Mouse (Mus musculus) effector memory CD4-positive, alpha-beta T cell, adult 7 months (primary cell): ENCODE data around the gene Fkbp9. TPM values are rescaled to one million over a fixed set of nuclear protein-coding genes. Genes with fewer than 3 reads are reported as not detected.

Source experiments
- polyA plus RNA-seq: library from polyadenylated mRNA; unstranded; fragments of 100-300 nt; shearing (Covaris generic); gene quantifications from one replicate; pipeline ENCODE4 v1.2.1, GENCODE M21; 2017

Fkbp9 gene
- polyA plus RNA-seq, result not detected

DNA sequence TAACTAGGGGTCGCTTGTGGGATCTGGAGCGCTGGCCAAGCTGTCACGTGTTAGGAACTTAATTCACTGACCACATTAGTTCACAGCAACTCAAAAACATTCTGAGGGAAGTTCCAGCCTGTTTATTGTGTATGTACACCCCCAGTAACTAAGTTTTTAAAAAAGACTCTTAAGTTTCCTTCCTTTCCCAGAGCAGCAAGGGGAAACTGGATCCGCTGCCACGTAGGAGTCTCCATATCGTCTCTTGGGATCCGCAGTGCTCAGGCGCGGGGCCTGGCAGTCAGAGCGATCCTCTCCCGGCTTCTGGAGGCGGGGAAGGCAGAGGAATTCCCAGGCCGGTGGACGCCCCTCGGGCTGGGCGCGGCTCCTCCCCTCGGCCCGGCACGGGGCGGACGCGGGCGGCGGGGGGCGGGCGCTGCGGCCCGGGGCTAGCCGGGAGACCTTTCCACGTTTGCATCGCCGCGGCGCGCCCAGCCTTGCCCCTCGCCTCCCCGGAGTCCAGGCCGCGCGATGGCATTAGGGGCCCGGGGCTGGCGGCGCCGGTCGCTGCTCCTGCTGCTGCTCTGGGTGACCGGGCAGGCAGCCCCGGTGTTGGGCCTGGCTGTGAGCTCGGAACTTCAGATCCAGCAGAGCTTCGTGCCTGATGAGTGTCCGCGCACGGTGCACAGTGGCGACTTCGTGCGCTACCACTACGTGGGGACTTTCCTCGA, at the start of gene Fkbp9:
Fkbp9 (plus strand) TSS at position 363 of the 710 bp plus-strand sequence.

DNA sequence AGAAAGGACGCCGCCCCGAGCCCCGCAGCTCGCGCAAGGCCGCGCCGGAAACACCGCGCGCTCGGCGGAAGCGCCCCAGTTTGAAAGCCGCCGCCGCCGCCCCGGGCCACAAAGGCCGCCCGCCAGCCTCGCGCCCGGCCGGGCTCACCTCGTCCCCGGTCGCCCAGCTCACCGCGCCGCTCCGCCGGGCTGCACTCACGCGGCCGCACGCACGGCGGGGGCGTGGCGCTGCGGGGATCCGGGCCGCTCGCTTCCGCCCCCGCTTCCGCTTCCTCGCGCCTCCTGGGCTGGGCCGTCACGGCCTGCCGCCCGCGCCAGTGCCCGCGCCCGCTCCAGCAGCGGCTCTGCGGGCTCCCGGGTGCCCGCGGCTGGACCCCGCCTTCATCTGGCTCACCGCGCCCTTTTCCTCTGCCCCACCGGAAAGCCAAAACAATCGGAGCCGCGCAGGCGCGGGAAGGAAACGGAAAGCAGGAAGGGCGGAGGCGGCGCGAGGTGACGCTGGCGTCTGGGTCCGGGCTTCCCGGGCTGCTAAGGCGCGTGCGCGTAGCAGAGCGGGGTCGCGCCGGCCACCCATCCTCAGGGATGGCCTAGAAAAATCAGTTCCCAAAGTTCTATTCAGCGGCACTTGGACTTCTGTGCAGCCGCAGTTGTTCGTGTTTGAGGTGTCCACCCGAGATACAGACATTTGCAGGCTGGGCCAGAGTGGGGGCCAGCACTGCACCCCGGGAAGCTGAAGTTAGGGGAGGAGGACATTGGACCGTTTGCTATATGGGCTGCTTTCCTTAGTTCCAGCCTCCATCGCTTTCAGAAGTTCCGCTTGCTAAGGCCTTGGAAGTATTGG, 34.3 kb upstream of the Fkbp9 start, which contains the start of gene Kbtbd2:
Kbtbd2 (minus strand) TSS at position 503 of the 841 bp plus-strand sequence.

DNA sequence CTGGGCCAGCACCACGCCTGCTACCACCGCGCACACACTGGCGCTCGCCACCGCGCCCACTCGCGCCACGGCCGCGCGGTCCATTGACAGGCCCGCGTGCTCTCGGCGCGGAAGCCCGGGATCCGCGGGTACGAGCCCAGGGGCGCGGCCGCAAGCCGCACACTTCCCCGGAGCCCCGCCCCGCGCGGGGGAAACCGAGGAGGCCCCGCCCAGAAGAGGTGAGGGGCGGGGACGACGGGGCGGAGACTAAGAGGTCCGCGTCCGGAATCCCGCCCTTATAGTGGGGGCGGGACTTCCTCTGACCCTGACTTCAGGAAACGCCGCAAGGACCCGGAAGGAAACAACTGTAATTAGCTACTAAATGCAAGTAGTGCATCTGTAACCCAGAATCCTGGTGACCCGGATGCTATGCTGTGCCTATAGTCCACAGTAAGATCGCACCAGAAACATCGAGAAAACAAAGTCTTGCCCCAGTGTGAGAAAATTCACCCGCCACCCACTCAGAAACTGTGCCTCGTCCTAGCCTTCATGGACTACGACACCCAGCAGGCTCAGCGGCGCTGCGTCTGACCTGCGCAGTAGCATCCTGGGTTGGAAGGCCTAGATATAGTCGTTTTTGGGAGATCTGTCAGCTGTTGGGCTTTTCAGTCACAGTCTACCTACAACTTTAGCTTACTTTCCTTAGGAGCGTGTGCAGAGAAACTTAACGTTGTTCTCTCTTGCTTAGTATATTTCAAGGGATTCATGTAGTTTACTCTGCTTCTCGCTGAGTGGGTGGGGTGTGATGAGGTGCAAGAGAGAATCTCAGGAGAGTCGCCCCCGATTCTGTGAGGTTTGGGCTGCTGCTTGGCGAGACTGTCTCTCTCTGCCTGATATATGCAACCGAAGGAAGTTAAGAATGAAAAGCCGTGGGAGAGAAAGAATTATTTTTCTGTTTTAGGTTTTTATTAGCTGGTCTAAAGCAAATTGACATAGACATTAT, 92.2 kb downstream of the Fkbp9 start, which contains the start of the genes Nt5c3 and Vmn1r4:
Nt5c3 (minus strand) TSS at position 207 of the 982 bp plus-strand sequence.
Vmn1r4 (plus strand) TSS at position 290 of the 982 bp plus-strand sequence.

Other genes with a start within 250 kb of the Fkbp9 start
- gene Lsm5, start 127.3 kb upstream of the Fkbp9 start, polyA plus RNA-seq, result 137 TPM
- gene Avl9, start 117.2 kb upstream of the Fkbp9 start, polyA plus RNA-seq, result 84.8 TPM
- 106 TPM for gene Kbtbd2, start 34.2 kb upstream of the Fkbp9 start, polyA plus RNA-seq
- gene Nt5c3, start 91.9 kb downstream of the Fkbp9 start, polyA plus RNA-seq, result 51.0 TPM
- gene Vmn1r4, start 92.0 kb downstream of the Fkbp9 start, polyA plus RNA-seq, result not detected
- not detected for gene Vmn1r5, start 138.2 kb downstream of the Fkbp9 start, polyA plus RNA-seq
- 0.07 TPM for gene Vmn1r6, start 165.2 kb downstream of the Fkbp9 start, polyA plus RNA-seq
- gene Vmn1r7, start 193.3 kb downstream of the Fkbp9 start, polyA plus RNA-seq, result not detected
- gene Vmn1r8, start 200.2 kb downstream of the Fkbp9 start, polyA plus RNA-seq, result not detected
- not detected for gene Vmn1r9, start 234.7 kb downstream of the Fkbp9 start, polyA plus RNA-seq